Mouse (Mus musculus): ENCODE measurements around the gene Xab2. TPM values are rescaled to one million over a fixed set of nuclear protein-coding genes. Genes with fewer than 3 reads are reported as not detected.

Gene Xab2
- total RNA-seq (2012; rRNA removed) = 76.0 and 78.9 TPM in 2 replicates

- Histone ChIP-seq H3K9me3 (ENCODE audit: control insufficient read depth, insufficient read depth, low read depth, low read length) (no peaks in the 10 kb centered on the region), H3K4me1 (ENCODE audit: control insufficient read depth in 2 of 2, insufficient read depth in 2 of 2, low read length in 2 of 2, poor library complexity in 1 of 2) (0 out of 4 replicates have a peak, but pooled peaks cover 0 to 2% of the 10 kb centered on the region in 2 experiments), H3K9ac (ENCODE audit: insufficient read depth, low read depth, low read length, poor library complexity, severe bottlenecking) (peak within 1 kb of the TSS; percentile 89), H3K4me3 (ENCODE audit: insufficient read depth in 1 of 2, low read depth in 1 of 2, low read length in 2 of 2, poor library complexity in 1 of 2, severe bottlenecking in 1 of 2) (peak within 1 kb of the TSS; percentile 87 to 96), H3K27ac (ENCODE audit: insufficient read depth, low read depth, low read length, poor library complexity, severe bottlenecking) (no peak within 1 kb of the TSS), H3K36me3 (ENCODE audit: control insufficient read depth, insufficient read depth, low read length, poor library complexity, severe bottlenecking) (peaks cover 12% of the 10 kb centered on the region)
- in situ Hi-C loops (cut with MboI; ENCODE audit: low sequenced_read_pairs in 2 of 2, unreplicated experiment in 2 of 2) = no loop called here
- DNase-seq (ENCODE audit: low read depth, low spot score) = peak; percentile 100
- TF ChIP-seq CHD2 (IDR thresholded peaks at IDR 0.05; ENCODE audit: low read depth, low read length) = peak; percentile 93
- peak; percentile 93 for TF ChIP-seq HCFC1 (IDR thresholded peaks at IDR 0.05; ENCODE audit: borderline replicate concordance, insufficient read depth, low read length)
- no peak for TF ChIP-seq ZC3H11A (IDR thresholded peaks at IDR 0.05; ENCODE audit: borderline replicate concordance, low read depth, low read length)
These were observed at the start of gene Xab2, which contains the start of gene Pet100 for GRCm38 (mm10) chr8:3621199-3621970. Xab2 (minus strand) TSS chr8:3621316. Pet100 (plus strand) TSS chr8:3621548.

- no peak for DNase-seq (ENCODE audit: low read depth, low spot score)
- Histone ChIP-seq H3K36me3 (ENCODE audit: control insufficient read depth, insufficient read depth, low read length, poor library complexity, severe bottlenecking) (no peaks in the 10 kb centered on the region), H3K9ac (ENCODE audit: insufficient read depth, low read depth, low read length, poor library complexity, severe bottlenecking) (no peak overlapping the region), H3K9me3 (ENCODE audit: control insufficient read depth, insufficient read depth, low read depth, low read length) (no peaks in the 10 kb centered on the region), H3K27ac (ENCODE audit: insufficient read depth, low read depth, low read length, poor library complexity, severe bottlenecking) (no peak overlapping the region), H3K4me1 (ENCODE audit: control insufficient read depth in 2 of 2, insufficient read depth in 2 of 2, low read length in 2 of 2, poor library complexity in 1 of 2) (peaks cover 3 to 4% of the 10 kb centered on the region in 2 experiments; a peak in 1 of 4 replicates), H3K4me3 (ENCODE audit: insufficient read depth in 1 of 2, low read depth in 1 of 2, low read length in 2 of 2, poor library complexity in 1 of 2, severe bottlenecking in 1 of 2) (no peak overlapping the region)
- TF ChIP-seq MAFK (IDR thresholded peaks at IDR 0.05; ENCODE audit: insufficient read depth, low read depth, low read length) = no peak
- TF ChIP-seq ZNF384 (IDR thresholded peaks at IDR 0.05; ENCODE audit: low read depth, low read length) = no peak
- no peak for TF ChIP-seq ZC3H11A (IDR thresholded peaks at IDR 0.05; ENCODE audit: borderline replicate concordance, low read depth, low read length)
- TF ChIP-seq CHD2 (IDR thresholded peaks at IDR 0.05; ENCODE audit: low read depth, low read length) = no peak
- TF ChIP-seq HCFC1 (IDR thresholded peaks at IDR 0.05; ENCODE audit: borderline replicate concordance, insufficient read depth, low read length) = no peak
- in situ Hi-C loops (cut with MboI; ENCODE audit: low sequenced_read_pairs in 2 of 2, unreplicated experiment in 2 of 2) = loop anchor here in 1 of 2 experiments (10.0 kb wide), 1 partner anchor 386 kb away; no protein-coding TSS in a partner anchor
These were observed 49.3 kb upstream of the Xab2 start for GRCm38 (mm10) chr8:3670388-3670787.

- Histone ChIP-seq H3K4me1 (ENCODE audit: control insufficient read depth in 2 of 2, insufficient read depth in 2 of 2, low read length in 2 of 2, poor library complexity in 1 of 2) (peaks cover under 1 to 4% of the 10 kb centered on the region in 2 experiments; a peak in 1 of 4 replicates), H3K27ac (ENCODE audit: insufficient read depth, low read depth, low read length, poor library complexity, severe bottlenecking) (no peak within 1 kb of the TSS), H3K36me3 (ENCODE audit: control insufficient read depth, insufficient read depth, low read length, poor library complexity, severe bottlenecking) (no peaks in the 10 kb centered on the region), H3K4me3 (ENCODE audit: insufficient read depth in 1 of 2, low read depth in 1 of 2, low read length in 2 of 2, poor library complexity in 1 of 2, severe bottlenecking in 1 of 2) (no peak within 1 kb of the TSS), H3K9ac (ENCODE audit: insufficient read depth, low read depth, low read length, poor library complexity, severe bottlenecking) (no peak within 1 kb of the TSS), H3K9me3 (ENCODE audit: control insufficient read depth, insufficient read depth, low read depth, low read length) (no peaks in the 10 kb centered on the region)
- in situ Hi-C loops (cut with MboI; ENCODE audit: low sequenced_read_pairs in 2 of 2, unreplicated experiment in 2 of 2) = no loop called here
- TF ChIP-seq ZNF384 (IDR thresholded peaks at IDR 0.05; ENCODE audit: low read depth, low read length) (no peak), CHD2 (IDR thresholded peaks at IDR 0.05; ENCODE audit: low read depth, low read length) (no peak)
- DNase-seq (ENCODE audit: low read depth, low spot score) = no peak
These were observed 44.4 kb upstream of the Xab2 start, which contains the start of gene Mcemp1 for GRCm38 (mm10) chr8:3665507-3665906. Mcemp1 (plus strand) TSS chr8:3665754.

GRCm38 (mm10) chr8:3664405-3664804 lies 43.3 kb upstream of the Xab2 start:
- no peak for DNase-seq (ENCODE audit: low read depth, low spot score)
- no peak overlapping the region for H3K27ac ChIP-seq (ENCODE audit: insufficient read depth, low read depth, low read length, poor library complexity, severe bottlenecking)
- peaks cover 0 to 4% of the 10 kb centered on the region in 2 experiments; a peak in 1 of 4 replicates for H3K4me1 ChIP-seq (ENCODE audit: control insufficient read depth in 2 of 2, insufficient read depth in 2 of 2, low read length in 2 of 2, poor library complexity in 1 of 2)
- H3K9me3 ChIP-seq (ENCODE audit: control insufficient read depth, insufficient read depth, low read depth, low read length) = no peaks in the 10 kb centered on the region
- in situ Hi-C loops (cut with MboI; ENCODE audit: low sequenced_read_pairs in 2 of 2, unreplicated experiment in 2 of 2) = no loop called here
- H3K4me3 ChIP-seq (ENCODE audit: insufficient read depth in 1 of 2, low read depth in 1 of 2, low read length in 2 of 2, poor library complexity in 1 of 2, severe bottlenecking in 1 of 2) = no peak overlapping the region
- H3K36me3 ChIP-seq (ENCODE audit: control insufficient read depth, insufficient read depth, low read length, poor library complexity, severe bottlenecking) = no peaks in the 10 kb centered on the region
- H3K9ac ChIP-seq (ENCODE audit: insufficient read depth, low read depth, low read length, poor library complexity, severe bottlenecking) = no peak overlapping the region
- TF ChIP-seq HCFC1 (IDR thresholded peaks at IDR 0.05; ENCODE audit: borderline replicate concordance, insufficient read depth, low read length) = no peak
- no peak for TF ChIP-seq ZNF384 (IDR thresholded peaks at IDR 0.05; ENCODE audit: low read depth, low read length)
- TF ChIP-seq MAFK (IDR thresholded peaks at IDR 0.05; ENCODE audit: insufficient read depth, low read depth, low read length) = no peak
- no peak for TF ChIP-seq ZC3H11A (IDR thresholded peaks at IDR 0.05; ENCODE audit: borderline replicate concordance, low read depth, low read length)
- no peak for TF ChIP-seq CHD2 (IDR thresholded peaks at IDR 0.05; ENCODE audit: low read depth, low read length)
